Mouse (Mus musculus): Measurements from ENCODE around the gene Auts2. TPM values are rescaled to one million over a fixed set of nuclear protein-coding genes. Genes with fewer than 3 reads are reported as not detected.

The Auts2 gene
- polyA plus RNA-seq, 1 experiment from 2014 or later: 0.03 TPM

GRCm38 (mm10) chr5:131575733-131576265 lies 967.3 kb downstream of the Auts2 start:
- Histone ChIP-seq H3K36me3 (ENCODE audit: inconsistent target) (no peaks in the 10 kb centered on the region), H3K79me2 (ENCODE audit: inconsistent target) (no peaks in the 10 kb centered on the region), H3K4me3 (ENCODE audit: inconsistent target) (no peak overlapping the region), H3K27ac (no peak overlapping the region)
- 83% methylated on average over 11 of the region's 11 CpGs for WGBS (ENCODE audit: missing documents)

- Histone ChIP-seq H3K4me3 (ENCODE audit: inconsistent target) (no peak overlapping the region), H3K36me3 (ENCODE audit: inconsistent target) (no peaks in the 10 kb centered on the region), H3K79me2 (ENCODE audit: inconsistent target) (no peaks in the 10 kb centered on the region), H3K27ac (no peak overlapping the region)
- WGBS (ENCODE audit: missing documents): 77% methylated on average over 3 of the region's 5 CpGs
Observed at GRCm38 (mm10) chr5:131575086-131575514, 968.0 kb downstream of the Auts2 start.

GRCm38 (mm10) chr5:131574469-131575085 lies 968.6 kb downstream of the Auts2 start:
- WGBS (ENCODE audit: missing documents): 94% methylated on average over 15 of the region's 16 CpGs
- Histone ChIP-seq H3K4me3 (ENCODE audit: inconsistent target) (no peak overlapping the region), H3K79me2 (ENCODE audit: inconsistent target) (no peaks in the 10 kb centered on the region), H3K27ac (no peak overlapping the region), H3K36me3 (ENCODE audit: inconsistent target) (no peaks in the 10 kb centered on the region)

- Histone ChIP-seq H3K79me2 (ENCODE audit: inconsistent target) (no peaks in the 10 kb centered on the region), H3K36me3 (ENCODE audit: inconsistent target) (no peaks in the 10 kb centered on the region), H3K4me3 (ENCODE audit: inconsistent target) (no peak overlapping the region), H3K27ac (no peak overlapping the region)
- 93% methylated on average over 13 of the region's 18 CpGs for WGBS (ENCODE audit: missing documents)
Observed at GRCm38 (mm10) chr5:131573296-131574177, 969.6 kb downstream of the Auts2 start.

DNA sequence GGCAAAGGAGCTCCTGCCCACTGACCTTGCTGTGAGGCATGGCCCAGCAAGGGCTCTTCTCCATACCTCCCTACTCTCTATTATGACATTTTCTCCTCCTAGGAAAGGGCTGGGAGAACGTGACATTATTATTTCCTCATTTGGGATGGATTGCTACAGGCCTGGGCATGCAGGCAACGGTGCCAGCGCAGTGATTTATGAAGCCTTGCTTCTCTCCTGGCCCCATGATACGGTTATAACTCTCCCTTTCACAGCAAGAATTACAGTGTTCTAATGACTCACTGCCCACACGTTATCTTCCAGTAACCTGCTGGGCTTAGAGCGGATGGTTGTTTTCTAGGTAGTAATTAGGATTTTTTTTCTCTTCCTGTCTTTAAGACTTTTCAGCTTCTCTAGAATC lies 977.1 kb downstream of the Auts2 start:
- no peak overlapping the region for H3K4me3 ChIP-seq (ENCODE audit: inconsistent target)
- WGBS (ENCODE audit: missing documents): 75% methylated on average over 6 of the region's 6 CpGs

GRCm38 (mm10) chr5:131563630-131564252 lies 979.4 kb downstream of the Auts2 start:
- H3K27ac ChIP-seq: no peak overlapping the region
- H3K79me2 ChIP-seq (ENCODE audit: inconsistent target): no peaks in the 10 kb centered on the region
- H3K4me3 ChIP-seq (ENCODE audit: inconsistent target): no peak overlapping the region
- no peaks in the 10 kb centered on the region for H3K36me3 ChIP-seq (ENCODE audit: inconsistent target)
- WGBS (ENCODE audit: missing documents): 97% methylated on average over 5 of the region's 5 CpGs

More for the DNA sequence above, 977.1 kb downstream of the Auts2 start:
- no peak overlapping the region for H3K27ac ChIP-seq
- H3K79me2 ChIP-seq (ENCODE audit: inconsistent target): no peaks in the 10 kb centered on the region
- no peaks in the 10 kb centered on the region for H3K36me3 ChIP-seq (ENCODE audit: inconsistent target)

DNA sequence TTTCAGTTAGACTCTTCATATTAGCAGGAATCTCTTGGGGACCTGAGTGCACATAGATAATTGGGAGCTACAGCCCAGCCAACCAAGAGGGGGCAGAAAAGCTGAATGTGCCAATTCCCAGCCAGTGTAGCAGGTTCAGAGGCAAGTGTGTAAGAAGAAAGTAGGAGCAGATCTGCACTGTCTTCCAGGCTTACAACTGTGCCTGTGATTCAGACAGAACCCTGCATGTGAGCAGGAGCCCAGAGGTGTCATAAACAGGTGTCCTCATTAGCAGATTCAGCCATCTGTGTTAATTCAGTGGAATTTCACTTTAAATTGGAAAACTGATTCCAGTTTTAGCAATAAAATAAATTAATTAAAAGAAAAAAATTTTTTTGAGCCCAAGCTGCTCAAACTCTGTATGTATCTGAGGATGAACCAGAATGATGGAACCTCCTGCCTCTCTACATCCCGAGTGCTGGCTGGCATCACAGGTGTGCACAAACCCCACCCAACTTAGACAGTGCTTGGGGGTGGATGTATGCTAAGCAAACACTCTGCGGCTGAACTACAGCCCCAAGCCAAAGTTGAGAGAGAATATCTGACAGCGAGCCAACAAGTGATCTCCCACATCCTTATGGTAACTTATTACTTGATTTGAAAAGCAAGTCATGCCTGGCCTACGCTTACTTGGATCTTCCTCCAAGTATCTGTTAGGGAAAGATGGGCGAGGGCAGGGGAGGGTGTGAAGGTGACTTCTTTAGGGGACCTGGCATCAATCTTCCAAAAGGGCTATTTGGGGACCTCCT lies 982.2 kb downstream of the Auts2 start:
- Histone ChIP-seq H3K36me3 (ENCODE audit: inconsistent target) (no peaks in the 10 kb centered on the region), H3K79me2 (ENCODE audit: inconsistent target) (no peaks in the 10 kb centered on the region), H3K4me3 (ENCODE audit: inconsistent target) (no peak overlapping the region), H3K27ac (no peak overlapping the region)
- WGBS (ENCODE audit: missing documents): 97% methylated on average over 5 of the region's 5 CpGs

DNA sequence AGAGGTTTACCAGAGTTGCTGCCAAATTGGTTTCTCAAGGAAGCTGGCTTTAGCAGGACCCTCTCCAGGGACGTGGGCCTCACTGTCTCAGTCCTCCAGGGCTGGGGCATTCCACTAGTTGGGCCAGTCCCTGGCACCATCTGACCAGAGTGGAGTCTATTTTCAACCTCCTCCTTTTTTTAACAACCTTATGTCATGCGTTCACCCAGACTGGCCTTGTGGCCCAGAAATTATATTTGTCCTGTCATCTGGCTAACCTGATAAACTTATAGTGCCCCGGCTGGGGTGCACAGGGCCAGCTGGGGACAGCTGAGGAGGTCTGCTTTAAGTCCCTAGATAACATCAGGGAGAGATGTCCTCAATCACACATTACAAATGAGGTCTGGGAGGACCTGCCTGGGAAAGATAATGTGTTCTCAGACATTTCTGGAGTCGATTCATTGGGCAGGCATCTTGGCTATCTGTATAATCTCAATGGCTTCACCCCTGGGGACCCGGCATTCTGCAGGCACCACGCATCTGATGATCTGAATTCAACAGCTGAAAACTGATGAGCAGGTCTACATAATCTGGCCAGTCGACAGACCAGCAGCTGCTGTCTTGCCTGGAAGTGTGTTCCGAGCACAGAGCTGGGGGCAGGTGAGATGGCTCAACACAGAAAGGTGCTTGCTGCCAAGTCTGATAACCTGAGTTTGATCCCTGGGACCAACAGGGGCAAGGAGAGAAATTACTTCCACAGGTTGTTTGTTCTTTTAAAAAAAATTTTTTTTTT lies 984.6 kb downstream of the Auts2 start:
- H3K79me2 ChIP-seq (ENCODE audit: inconsistent target): no peaks in the 10 kb centered on the region
- H3K4me3 ChIP-seq (ENCODE audit: inconsistent target): no peak overlapping the region
- 82% methylated on average over 8 of the region's 8 CpGs for WGBS (ENCODE audit: missing documents)
- H3K36me3 ChIP-seq (ENCODE audit: inconsistent target): no peaks in the 10 kb centered on the region
- no peak overlapping the region for H3K27ac ChIP-seq

- Histone ChIP-seq H3K79me2 (ENCODE audit: inconsistent target) (no peaks in the 10 kb centered on the region), H3K36me3 (ENCODE audit: inconsistent target) (no peaks in the 10 kb centered on the region), H3K4me3 (ENCODE audit: inconsistent target) (no peak overlapping the region), H3K27ac (no peak overlapping the region)
- 93% methylated on average over 14 of the region's 14 CpGs for WGBS (ENCODE audit: missing documents)
Observed at GRCm38 (mm10) chr5:131557591-131558385, 985.4 kb downstream of the Auts2 start.

- Histone ChIP-seq H3K27ac (no peak overlapping the region), H3K79me2 (ENCODE audit: inconsistent target) (no peaks in the 10 kb centered on the region), H3K4me3 (ENCODE audit: inconsistent target) (no peak overlapping the region), H3K36me3 (ENCODE audit: inconsistent target) (no peaks in the 10 kb centered on the region)
- 54% methylated on average over 16 of the region's 17 CpGs for WGBS (ENCODE audit: missing documents)
Observed at GRCm38 (mm10) chr5:131548932-131549563, 994.1 kb downstream of the Auts2 start.

DNA sequence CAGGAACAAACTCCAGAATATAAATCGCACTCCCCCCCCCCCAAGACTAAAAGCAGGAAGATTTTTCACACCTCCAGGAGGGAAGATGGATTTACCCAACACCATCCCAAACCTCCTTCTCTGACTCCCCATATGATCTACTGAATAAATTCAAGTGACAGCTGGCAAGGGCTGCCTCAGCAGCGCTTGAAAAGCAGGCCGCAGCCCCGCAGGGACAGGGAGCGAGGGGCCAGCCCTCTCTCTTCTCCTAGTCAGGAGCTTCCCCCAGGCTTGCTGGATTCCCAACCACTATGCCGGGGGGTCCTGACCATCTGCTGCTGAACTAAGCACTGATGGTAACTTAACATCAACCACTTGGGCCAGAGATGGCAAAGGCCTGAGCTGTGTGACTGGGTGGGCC lies 995.2 kb downstream of the Auts2 start:
- no peaks in the 10 kb centered on the region for H3K79me2 ChIP-seq (ENCODE audit: inconsistent target)
- H3K27ac ChIP-seq: no peak overlapping the region
- WGBS (ENCODE audit: missing documents): 91% methylated on average over 6 of the region's 6 CpGs

DNA sequence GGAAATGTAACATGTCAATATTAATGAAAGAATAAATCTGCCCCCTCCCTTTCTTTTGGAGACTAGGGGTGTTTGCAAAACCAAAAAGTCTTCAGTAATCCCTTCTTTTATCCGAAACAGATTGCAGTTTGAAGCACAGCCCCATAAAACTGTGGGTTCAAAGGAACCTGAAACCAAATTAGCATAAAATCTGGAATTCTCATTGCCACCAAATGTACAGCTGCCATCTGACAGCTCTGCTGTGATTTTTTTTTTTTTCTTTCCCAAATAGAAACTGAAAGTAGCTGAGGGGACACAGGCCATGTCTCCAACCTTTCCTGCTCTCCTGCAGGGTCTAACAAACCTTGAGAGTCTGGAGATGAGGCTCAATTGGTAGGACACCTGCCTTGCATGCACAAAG lies 996.7 kb downstream of the Auts2 start:
- 67% methylated on average over 1 of the region's 1 CpGs for WGBS (ENCODE audit: missing documents)
- Histone ChIP-seq H3K79me2 (ENCODE audit: inconsistent target) (no peaks in the 10 kb centered on the region), H3K27ac (no peak overlapping the region), H3K36me3 (ENCODE audit: inconsistent target) (no peaks in the 10 kb centered on the region), H3K4me3 (ENCODE audit: inconsistent target) (no peak overlapping the region)

More for the DNA sequence above, 995.2 kb downstream of the Auts2 start:
- H3K4me3 ChIP-seq (ENCODE audit: inconsistent target): no peak overlapping the region
- no peaks in the 10 kb centered on the region for H3K36me3 ChIP-seq (ENCODE audit: inconsistent target)

GRCm38 (mm10) chr5:131544381-131544780 lies 998.8 kb downstream of the Auts2 start:
- Histone ChIP-seq H3K79me2 (ENCODE audit: inconsistent target) (no peaks in the 10 kb centered on the region), H3K27ac (no peak overlapping the region), H3K36me3 (ENCODE audit: inconsistent target) (no peaks in the 10 kb centered on the region), H3K4me3 (ENCODE audit: inconsistent target) (no peak overlapping the region)
- 94% methylated on average over 7 of the region's 7 CpGs for WGBS (ENCODE audit: missing documents)
